In genomic region chr17:56727029-56727649, GRCm38 (mm10) we compare ENCODE assay signal across 10 mouse cellular contexts. TPM values are rescaled to one million over a fixed set of nuclear protein-coding genes. Genes with fewer than 3 reads are reported as not detected.
A peak's percentile ranks its signal among the peaks of the same experiment; 100 is the strongest.
DNase-seq lines count a peak whose midpoint lies in the region; ATAC-seq and TF ChIP-seq lines count a peak whose summit lies in the region.
"Had no signal": no experiment of that assay in that cellular context is flagged by ENCODE, and none has a peak within 500 bp of the region (broad histone marks: within the 10 kb centered on the region; RNA-seq: fewer than 3 reads in every experiment).

No protein-coding gene starts in this region.

- TF ChIP-seq CTCF in gastrocnemius, adult 2 months (IDR thresholded peaks at IDR 0.05) = no peak
- TF ChIP-seq CTCF in layer of hippocampus, adult 2 months (conservative IDR thresholded peaks at IDR 0.05) = no peak

- intact Hi-C loops in gastrocnemius, adult 2 months (cut with DNase I) = no loop called here
- intact Hi-C loops in gastrocnemius, postnatal 36 days (cut with DNase I) = no loop called here

- no peaks in the 10 kb centered on the region for H3K9me3 ChIP-seq in embryonic facial prominence, embryonic 12.5 days
- H3K9me3 ChIP-seq in liver, embryonic 15.5 days (replicated peaks) = no peaks in the 10 kb centered on the region

- no peak overlapping the region for H3K9ac ChIP-seq in embryonic facial prominence, embryonic 12.5 days
- no peak overlapping the region for H3K9ac ChIP-seq in liver, embryonic 15.5 days

- H3K4me2 ChIP-seq in embryonic facial prominence, embryonic 12.5 days (replicated peaks) = no peak overlapping the region; the same call in 1 of the 2 replicates
- 0 out of 2 replicates have a peak overlapping the region, but pooled peaks have one; percentile 21 for H3K4me2 ChIP-seq in liver, embryonic 15.5 days

- H3K4me3 ChIP-seq in gastrocnemius, adult 2 months = no peak overlapping the region
- no peak overlapping the region for H3K4me3 ChIP-seq in layer of hippocampus, adult 2 months
- H3K4me3 ChIP-seq in embryonic facial prominence, embryonic 12.5 days = no peak overlapping the region
- no peak overlapping the region for H3K4me3 ChIP-seq in liver, embryonic 15.5 days (replicated peaks)

- peaks cover 20% of the 10 kb centered on the region for H3K36me3 ChIP-seq in embryonic facial prominence, embryonic 12.5 days
- peaks cover 11% of the 10 kb centered on the region for H3K36me3 ChIP-seq in liver, embryonic 15.5 days (replicated peaks)

- peaks cover 20% of the 10 kb centered on the region for H3K4me1 ChIP-seq in embryonic facial prominence, embryonic 12.5 days
- H3K4me1 ChIP-seq in liver, embryonic 15.5 days (replicated peaks) = peaks cover 13% of the 10 kb centered on the region

- WGBS in embryonic facial prominence, embryonic 12.5 days = 6% methylated on average over 7 of the region's 7 CpGs
- 27% methylated on average over 7 of the region's 7 CpGs for WGBS in liver, embryonic 15.5 days (ENCODE audit: insufficient replicate concordance)

- ATAC-seq in embryonic facial prominence, embryonic 12.5 days (ENCODE audit: insufficient number of reproducible peaks, insufficient read depth, low FRiP score, low TSS enrichment) = no peak
- no peak for ATAC-seq in liver, embryonic 15.5 days (ENCODE audit: insufficient read depth)
- ATAC-seq: Patski had no signal

- no peaks in the 10 kb centered on the region for H3K27me3 ChIP-seq in embryonic facial prominence, embryonic 12.5 days
- H3K27me3 ChIP-seq in liver, embryonic 15.5 days = peaks cover 46% of the 10 kb centered on the region

- DNase-seq in gastrocnemius, adult 2 months = no peak
- no peak for DNase-seq in gastrocnemius, postnatal 36 days
- DNase-seq in layer of hippocampus, adult 2 months (ENCODE audit: low spot score in 2 of 2) = no peak
- DNase-seq in layer of hippocampus, adult 11-12 months (ENCODE audit: low spot score) = no peak
- DNase-seq in ovary, postnatal 36 days (ENCODE audit: low spot score) = no peak
- DNase-seq in layer of hippocampus, adult 18-20 months (ENCODE audit: low spot score in 2 of 2) = no peak
- DNase-seq: kidney, adult 9 months had no signal

- peak overlapping the region; percentile 66 for H3K27ac ChIP-seq in gastrocnemius, adult 2 months
- H3K27ac ChIP-seq in layer of hippocampus, adult 2 months = 0 out of 2 replicates have a peak overlapping the region, but pooled peaks have one; percentile 33
- H3K27ac ChIP-seq in embryonic facial prominence, embryonic 12.5 days = 0 out of 2 replicates have a peak overlapping the region, but pooled peaks have one; percentile 52
- no peak overlapping the region for H3K27ac ChIP-seq in liver, embryonic 15.5 days (replicated peaks)

RNA-seq across cellular contexts. Expression of gene Vmac, which starts 9.3 kb away (rescaled TPM):
- 1 to 10 TPM; 1.7 to 2.6 TPM for total RNA-seq in gastrocnemius, adult 2 months (2021)
- total RNA-seq in gastrocnemius, postnatal 36 days (2021) = 1 to 10 TPM; 3.3 to 3.4 TPM
- 10 to 100 TPM; 10.2 to 12.5 TPM for total RNA-seq in layer of hippocampus, adult 2 months (2021)
- 19.4 and 20.8 TPM in 2 replicates for polyA plus RNA-seq in embryonic facial prominence, embryonic 12.5 days (2016; fragmentation: Nextera tagmentation; extraction: Ambion mirVana)
- polyA plus RNA-seq in liver, embryonic 15.5 days (2015; fragmentation: Nextera tagmentation; extraction: Ambion mirVana) = 2.4 and 2.6 TPM in 2 replicates
- 10 to 100 TPM in 1 of 2 experiments, 1 to 10 TPM in 1; 9.6 to 10.2 TPM for total RNA-seq in layer of hippocampus, adult 18-20 months (2021)

RNA-seq across cellular contexts. Expression of gene Ndufa11, which starts 9.6 kb away (rescaled TPM):
- total RNA-seq in gastrocnemius, adult 2 months (2021) = 100 to 1,000 TPM; 390 to 523 TPM
- total RNA-seq in gastrocnemius, postnatal 36 days (2021) = 100 to 1,000 TPM; 425 to 470 TPM
- 100 to 1,000 TPM; 196 to 229 TPM for total RNA-seq in layer of hippocampus, adult 2 months (2021)
- polyA plus RNA-seq in embryonic facial prominence, embryonic 12.5 days (2016; fragmentation: Nextera tagmentation; extraction: Ambion mirVana) = 371 and 409 TPM in 2 replicates
- 210 and 226 TPM in 2 replicates for polyA plus RNA-seq in liver, embryonic 15.5 days (2015; fragmentation: Nextera tagmentation; extraction: Ambion mirVana)
- 100 to 1,000 TPM; 213 to 228 TPM for total RNA-seq in layer of hippocampus, adult 18-20 months (2021)

RNA-seq across cellular contexts. Expression of gene Nrtn, which starts 30.2 kb away (rescaled TPM):
- 1 to 10 TPM; 3.1 to 3.7 TPM for total RNA-seq in gastrocnemius, adult 2 months (2021)
- total RNA-seq in gastrocnemius, postnatal 36 days (2021) = 1 to 10 TPM; 4.1 to 5.0 TPM
- total RNA-seq in layer of hippocampus, adult 2 months (2021) = 1 to 10 TPM; 2.5 to 3.3 TPM
- polyA plus RNA-seq in embryonic facial prominence, embryonic 12.5 days (2016; fragmentation: Nextera tagmentation; extraction: Ambion mirVana) = 10.9 and 11.9 TPM in 2 replicates
- polyA plus RNA-seq in liver, embryonic 15.5 days (2015; fragmentation: Nextera tagmentation; extraction: Ambion mirVana) = 1.1 and 1.6 TPM in 2 replicates
- total RNA-seq in layer of hippocampus, adult 18-20 months (2021) = 1 to 10 TPM; 1.6 to 3.4 TPM

RNA-seq across cellular contexts. Expression of gene Dus3l, which starts 37.4 kb away (rescaled TPM):
- 10 to 100 TPM; 16.3 to 17.6 TPM for total RNA-seq in gastrocnemius, adult 2 months (2021)
- 10 to 100 TPM; 13.4 to 16.1 TPM for total RNA-seq in gastrocnemius, postnatal 36 days (2021)
- 10 to 100 TPM; 73.9 to 74.4 TPM for total RNA-seq in layer of hippocampus, adult 2 months (2021)
- 44.1 and 47.2 TPM in 2 replicates for polyA plus RNA-seq in embryonic facial prominence, embryonic 12.5 days (2016; fragmentation: Nextera tagmentation; extraction: Ambion mirVana)
- 12.5 and 14.4 TPM in 2 replicates for polyA plus RNA-seq in liver, embryonic 15.5 days (2015; fragmentation: Nextera tagmentation; extraction: Ambion mirVana)
- 10 to 100 TPM; 63.4 to 68.8 TPM for total RNA-seq in layer of hippocampus, adult 18-20 months (2021)

RNA-seq across cellular contexts. Expression of gene Prr22, which starts 42.9 kb away (rescaled TPM):
- under 1 TPM; 0.14 to 0.36 TPM for total RNA-seq in gastrocnemius, adult 2 months (2021)
- under 1 TPM in 1 of 2 experiments, not detected in 1; 0.12 TPM for total RNA-seq in gastrocnemius, postnatal 36 days (2021)
- 1 to 10 TPM in 1 of 2 experiments, under 1 TPM in 1; 0.79 to 1.9 TPM for total RNA-seq in layer of hippocampus, adult 2 months (2021)
- 1.4 TPM in 2 replicates for polyA plus RNA-seq in embryonic facial prominence, embryonic 12.5 days (2016; fragmentation: Nextera tagmentation; extraction: Ambion mirVana)
- polyA plus RNA-seq in liver, embryonic 15.5 days (2015; fragmentation: Nextera tagmentation; extraction: Ambion mirVana) = 0.23 and 0.60 TPM in 2 replicates
- total RNA-seq in layer of hippocampus, adult 18-20 months (2021) = 1 to 10 TPM in 1 of 2 experiments, under 1 TPM in 1; 0.99 to 1.2 TPM
